Mouse (Mus musculus) layer of hippocampus, adult 11-12 months (tissue): Measurements from ENCODE around the gene Entpd1.
A peak's percentile ranks its signal among the peaks of the same experiment; 100 is the strongest.

Source experiments
- DNase-seq: peaks from one replicate; pipeline ENCODE4 v3.0.0; 2022; ENCODE audit warnings: low spot score

The Entpd1 gene

DNA sequence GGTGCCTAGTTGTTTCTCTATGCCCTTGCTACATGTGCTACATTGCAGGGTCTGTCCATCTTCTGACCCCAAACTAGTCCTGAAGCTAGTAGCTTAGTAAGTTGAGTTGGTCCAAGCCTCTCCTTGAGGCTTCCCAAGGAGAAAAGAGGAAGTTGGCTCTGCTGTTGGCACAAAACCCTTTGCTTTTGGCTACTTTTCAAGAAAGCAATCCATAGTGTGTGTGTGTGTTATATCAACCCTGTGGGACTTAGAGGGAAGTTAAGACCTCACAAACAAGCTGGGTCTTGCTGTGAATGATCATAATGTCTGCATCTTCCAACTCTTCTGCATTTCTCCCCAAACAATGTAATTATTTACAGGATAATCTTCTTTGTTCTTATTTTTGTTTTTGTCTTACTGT, 16.8 kb downstream of the Entpd1 start:
- no peak for DNase-seq

DNA sequence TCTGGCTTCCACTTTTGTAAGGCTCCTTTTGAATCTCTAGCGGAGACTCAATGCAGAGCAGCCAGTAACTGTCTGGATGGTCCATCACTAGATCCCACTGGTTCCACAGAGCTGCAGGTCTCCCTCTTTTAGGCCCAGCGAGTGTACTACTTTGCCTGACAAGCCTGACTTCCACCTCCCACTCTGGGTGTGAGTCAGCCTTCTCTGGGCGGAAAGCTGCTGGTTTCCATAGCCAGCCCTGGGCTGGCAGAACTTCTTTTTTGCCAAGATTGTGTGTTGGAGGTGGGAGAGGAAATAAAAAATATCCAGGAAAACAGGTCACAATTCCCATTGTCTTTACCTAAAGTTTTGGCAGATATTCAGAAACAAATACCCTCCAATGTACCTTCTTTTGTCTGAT, 17.9 kb downstream of the Entpd1 start:
- DNase-seq, result peak; percentile 48

DNA sequence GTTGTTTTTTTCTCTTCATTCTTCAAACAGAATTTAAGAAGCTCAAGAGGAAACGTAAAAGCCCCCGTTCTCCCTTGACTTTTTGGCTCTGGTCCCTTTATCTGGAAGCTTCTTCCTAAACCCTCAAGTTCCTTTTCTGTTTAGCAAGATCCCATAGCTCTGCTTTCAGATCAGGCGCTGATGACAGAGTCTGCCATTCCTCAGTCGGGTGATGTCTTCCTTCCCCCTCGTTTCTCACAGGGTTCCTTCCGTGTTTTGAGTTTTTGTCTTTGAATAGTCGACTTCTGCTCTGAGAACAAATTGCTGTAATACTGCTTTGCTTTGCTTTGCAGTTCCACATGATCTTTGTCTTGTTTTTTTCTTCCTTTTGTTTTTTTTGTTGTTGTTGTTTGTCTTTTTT, 18.4 kb downstream of the Entpd1 start:
- DNase-seq, result peak; percentile 38

DNA sequence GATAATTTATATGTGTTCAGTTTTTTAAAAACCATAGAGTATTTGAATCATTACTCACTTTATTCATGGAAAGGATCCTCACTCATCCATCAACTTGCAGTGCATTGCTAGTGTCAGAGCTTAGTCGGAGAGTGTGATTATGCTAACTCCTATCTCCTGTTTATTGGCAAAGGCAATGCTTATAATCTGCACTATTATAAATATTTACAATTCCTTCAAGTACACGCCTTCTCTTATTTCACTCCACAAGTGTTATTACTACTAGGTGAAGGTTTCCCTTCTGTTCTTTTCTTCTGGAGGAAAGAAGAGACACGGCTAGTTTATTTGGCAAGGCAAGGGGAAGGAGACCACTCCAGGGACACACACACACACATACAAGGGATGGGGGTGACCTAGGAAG, 20.0 kb downstream of the Entpd1 start:
- DNase-seq, result no peak

DNA sequence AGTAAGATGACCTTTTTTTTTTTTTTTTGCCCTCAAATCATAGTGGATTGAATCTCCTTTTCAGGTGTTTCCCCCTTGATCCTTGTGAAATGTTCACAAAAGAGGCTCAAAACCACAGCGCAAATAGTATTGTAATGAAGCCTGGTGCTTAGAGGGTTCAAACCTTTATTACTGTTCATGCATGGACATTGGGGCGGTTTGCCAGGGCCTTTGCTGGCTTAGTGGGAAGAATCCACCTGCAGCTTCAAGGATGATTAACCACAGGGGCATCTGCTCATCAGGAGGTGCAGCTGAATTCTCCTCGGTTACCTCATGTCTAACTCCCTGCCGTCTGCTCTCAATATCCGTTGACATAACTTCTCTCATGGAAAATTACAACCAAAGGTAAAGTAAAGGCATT, 20.5 kb downstream of the Entpd1 start:
- DNase-seq, result no peak

DNA sequence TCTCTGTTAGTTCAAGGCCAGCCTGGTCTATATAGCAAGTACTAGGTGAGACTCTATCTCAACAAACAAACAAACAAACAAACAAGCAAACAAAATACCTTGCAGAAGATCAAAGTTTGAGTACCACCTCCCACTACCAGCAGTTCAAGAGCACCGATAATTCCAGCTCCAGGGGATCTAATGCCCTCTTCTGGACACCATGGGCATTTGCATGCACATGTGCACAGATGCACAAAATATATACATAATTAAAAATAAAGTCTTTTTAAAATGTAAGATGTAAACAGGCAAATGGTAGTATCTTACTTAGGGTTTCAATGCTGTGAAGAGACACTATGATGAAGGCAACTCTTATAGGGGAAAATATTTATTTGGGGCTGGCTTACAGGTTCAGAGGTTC, 21.0 kb downstream of the Entpd1 start:
- no peak for DNase-seq

DNA sequence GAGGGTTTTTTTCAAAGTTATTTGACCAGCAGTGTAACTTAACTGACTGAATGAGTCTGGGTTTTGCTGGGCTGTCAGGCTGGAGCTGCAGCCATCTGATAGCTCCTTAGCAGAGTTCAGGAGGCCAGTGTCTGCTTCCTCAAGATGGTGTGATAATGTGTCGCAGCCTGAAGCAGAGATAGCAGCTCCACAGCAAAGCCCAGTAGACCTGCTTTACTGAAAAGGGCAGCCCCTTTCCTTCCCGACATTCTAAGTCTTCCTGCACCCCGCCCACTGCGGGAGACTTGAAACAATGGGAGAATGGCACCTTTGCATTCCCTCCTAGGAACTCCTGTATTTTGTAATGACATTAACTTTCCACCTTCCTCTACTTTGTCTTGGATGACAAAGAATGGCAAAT, 24.9 kb downstream of the Entpd1 start:
- no peak for DNase-seq

DNA sequence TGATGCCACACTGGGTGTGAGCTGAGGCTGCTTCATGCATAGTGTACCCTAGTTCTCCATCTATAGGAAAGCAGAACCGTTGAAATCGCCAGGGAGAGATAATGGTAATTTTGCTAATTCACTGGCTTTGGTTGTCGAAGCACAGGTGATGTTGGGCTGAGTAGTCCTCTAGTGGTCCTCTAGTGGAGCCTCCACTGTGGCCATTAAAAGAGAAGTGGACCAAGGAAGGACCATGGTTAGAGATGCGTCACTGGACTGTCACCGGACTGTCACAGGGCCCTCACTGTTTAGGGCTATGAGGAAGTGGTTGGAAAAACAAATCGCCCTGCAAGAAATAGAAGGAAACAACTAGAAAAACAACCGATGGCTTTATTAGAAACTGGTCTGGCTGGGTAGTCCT, 25.4 kb downstream of the Entpd1 start:
- DNase-seq, result peak; percentile 47

DNA sequence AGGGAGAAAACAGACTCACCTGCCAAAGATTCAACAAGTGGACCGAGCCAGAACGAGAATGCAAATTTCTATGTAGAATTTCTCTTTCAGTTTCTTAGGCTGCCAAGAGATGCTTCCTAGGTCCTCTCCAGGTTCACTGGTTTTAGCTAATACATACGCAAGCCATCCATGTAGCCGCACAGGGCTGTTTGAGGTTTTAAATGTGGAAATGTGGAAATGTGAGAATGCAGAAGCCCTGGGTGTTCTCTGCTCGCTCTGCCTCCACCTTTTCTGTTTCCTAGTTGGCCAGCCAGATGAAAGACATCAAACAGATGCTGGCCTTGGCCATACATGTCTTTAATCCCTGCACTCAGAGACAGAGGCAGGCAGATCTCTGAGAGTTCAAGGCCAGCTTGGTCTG, 26.4 kb downstream of the Entpd1 start:
- no peak for DNase-seq

DNA sequence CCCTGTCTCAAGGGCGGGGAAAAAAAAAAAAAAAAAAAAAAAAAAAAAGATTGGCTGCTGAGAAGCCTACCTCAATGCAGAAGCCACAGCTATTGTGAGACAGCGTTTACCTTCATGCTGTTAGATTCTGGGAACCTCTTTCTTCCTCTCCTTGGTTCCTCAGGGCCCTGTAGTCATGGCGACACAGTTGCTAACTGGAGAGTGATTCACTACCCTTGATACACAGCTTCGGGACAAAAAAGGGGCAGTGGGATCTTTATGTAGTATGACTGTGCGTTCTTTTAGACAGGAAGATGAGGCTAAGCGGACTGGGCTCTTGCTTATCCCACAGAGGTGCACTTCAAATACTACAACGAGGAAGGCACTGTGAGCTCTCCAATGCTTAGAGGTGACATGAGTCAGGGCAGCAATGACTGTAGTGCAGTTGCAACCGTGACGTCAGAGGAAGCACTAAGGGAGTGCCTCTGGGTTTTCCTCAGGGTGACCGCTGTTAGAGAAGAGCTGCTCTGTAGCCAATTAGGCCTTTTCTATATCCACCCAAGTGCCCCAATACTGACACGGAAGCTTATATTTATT, 27.7 kb downstream of the Entpd1 start:
- DNase-seq, result no peak

DNA sequence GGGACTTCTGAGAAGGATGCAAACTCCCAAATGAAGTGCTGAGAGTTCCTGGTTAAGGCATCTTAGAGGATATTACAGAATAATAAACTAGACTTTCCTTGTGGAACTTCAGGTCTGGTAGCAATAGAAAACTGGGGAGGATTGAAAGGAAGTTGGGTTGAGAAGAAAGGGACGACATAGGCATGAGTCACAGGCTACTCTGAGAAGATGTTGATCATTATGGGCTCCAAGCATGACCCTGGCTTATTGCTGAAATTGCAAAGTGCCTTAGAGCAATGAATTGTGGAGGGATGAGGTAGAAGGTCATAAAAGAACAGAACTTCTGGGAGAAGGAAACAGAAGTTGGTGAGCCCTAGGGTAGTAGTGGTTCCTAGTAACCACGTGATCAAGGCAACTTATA, 28.6 kb downstream of the Entpd1 start:
- DNase-seq, result no peak

DNA sequence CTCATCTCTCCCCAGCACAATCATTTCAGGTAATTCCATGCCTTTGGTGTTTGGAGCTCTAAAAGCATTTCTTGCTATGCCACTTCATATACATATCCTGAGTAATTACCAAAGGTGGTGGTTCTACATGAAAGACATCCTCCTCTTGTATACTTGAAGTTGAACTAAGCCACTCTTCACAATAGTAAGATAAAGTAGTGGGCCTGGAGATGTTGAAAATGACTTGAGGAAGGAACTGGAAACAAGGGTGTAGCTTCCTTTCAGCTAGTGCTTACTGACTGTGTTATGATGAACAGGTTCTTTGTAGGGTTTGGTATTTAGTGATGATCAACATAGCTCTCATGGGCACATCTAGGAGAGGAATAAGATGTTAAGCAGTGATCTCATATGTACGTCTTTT, 31.7 kb downstream of the Entpd1 start:
- no peak for DNase-seq

DNA sequence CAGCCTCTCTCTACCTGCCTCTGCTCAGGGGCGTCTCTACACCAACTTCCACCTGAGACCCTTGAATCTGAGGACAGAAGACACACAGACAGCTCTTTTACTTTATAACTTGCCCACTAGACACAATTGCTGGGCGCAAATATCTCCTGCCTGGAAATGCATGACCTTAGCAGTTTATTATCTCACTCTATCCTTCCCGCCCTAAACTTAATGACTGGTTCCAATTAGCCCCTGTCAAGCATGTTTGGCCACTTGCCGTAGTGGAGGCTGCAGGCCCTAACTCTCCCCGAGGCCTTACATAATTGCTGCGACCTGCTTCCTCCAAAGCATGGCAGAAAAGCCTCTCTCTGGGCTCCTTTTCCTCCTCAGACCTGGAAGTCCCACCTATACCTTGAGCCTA, 34.2 kb downstream of the Entpd1 start:
- no peak for DNase-seq

DNA sequence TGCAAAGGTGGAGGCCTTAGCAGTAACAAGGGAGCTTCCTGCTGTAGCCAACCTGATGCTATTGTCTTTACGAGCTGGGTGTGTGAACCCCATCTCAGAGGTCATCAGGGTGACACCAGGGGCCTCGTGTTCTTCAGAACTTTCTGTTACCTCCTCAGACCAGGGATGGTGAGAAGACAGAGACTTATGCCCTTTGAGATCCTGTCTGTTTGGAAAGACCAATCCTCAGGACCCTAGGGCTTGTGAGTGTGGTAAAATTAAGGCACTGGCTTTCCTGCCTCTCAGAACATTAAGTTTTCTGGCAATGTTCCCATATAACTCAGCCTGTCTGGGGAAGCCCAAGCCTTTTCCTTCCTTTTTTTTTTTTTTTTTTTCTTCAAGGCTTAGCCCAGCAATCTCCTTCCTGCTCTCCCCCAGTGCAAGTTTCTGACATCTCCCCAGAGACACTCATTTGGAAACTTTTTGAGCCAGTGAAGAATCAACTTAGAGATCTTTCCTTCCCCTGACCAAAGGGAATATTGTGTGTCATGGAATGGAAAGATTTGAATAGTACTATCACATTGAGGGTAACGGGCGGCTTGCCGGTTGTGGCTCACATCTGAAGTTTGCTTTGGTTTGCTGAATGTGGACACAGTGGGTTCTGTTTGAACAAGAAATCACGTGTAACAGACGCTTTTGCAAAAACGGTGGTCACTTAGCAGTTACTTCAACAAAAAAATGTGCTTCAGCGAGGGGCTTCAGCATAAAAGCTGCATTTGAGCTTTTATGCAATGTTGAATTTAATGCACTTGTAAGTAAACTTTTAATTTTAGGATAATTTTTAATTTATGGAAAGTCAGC, 35.4 kb downstream of the Entpd1 start:
- no peak for DNase-seq

DNA sequence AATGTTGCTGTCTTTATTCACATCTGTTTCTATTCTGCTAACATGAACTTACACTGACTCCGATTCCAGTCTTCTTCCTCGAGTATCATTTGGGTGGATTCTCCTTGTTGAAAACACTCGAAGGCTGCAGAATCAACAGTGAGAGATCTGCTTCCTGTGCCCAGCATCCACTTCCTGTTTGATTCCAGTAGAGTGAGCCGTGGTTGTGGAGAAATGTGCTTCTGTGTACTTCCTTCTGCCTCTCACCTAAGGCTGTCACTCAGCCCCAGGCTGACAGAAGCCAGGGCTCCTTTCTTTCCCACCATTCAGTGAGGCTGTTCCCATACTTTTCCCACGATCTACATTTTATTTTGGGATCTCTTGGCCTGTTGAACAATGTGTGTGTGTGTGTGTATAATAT, 37.9 kb downstream of the Entpd1 start:
- no peak for DNase-seq

DNA sequence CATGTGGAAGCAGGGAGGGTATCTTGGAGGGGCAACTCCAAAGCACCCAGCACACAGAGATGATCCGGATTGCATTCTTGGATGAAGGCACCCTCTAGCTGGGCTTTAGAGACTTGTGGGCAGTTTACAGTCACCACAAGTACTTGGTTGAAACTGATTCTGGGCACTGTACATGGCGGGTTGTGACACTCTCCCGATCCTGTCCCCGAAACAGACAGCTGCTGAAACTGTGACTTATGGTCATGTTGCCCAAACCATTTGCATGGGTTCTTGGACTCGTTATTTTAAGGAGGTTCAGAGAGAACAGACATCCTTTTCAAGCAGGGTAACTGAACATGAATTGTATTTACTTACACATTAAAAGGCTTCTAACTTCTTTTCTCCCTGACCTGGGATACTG, 44.0 kb downstream of the Entpd1 start:
- DNase-seq, result no peak

DNA sequence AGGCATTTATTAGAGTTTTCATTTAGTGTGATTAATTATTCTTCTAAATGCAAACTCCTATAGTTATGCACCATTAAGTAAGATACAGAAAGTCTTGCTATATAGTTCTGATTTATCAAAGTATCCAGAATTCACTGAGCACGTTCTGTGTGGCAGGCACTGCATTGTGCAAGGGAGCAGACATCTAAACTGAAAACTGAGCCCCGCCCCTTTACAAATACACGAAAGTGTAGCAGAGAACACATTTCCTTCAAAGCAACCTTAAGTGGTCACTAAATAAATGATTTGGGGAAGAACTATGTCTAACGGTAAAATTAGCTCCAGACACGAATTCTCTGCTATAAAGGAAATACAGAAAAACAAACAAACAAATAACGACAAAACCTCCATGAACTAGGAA, 46.1 kb downstream of the Entpd1 start:
- DNase-seq, result no peak

DNA sequence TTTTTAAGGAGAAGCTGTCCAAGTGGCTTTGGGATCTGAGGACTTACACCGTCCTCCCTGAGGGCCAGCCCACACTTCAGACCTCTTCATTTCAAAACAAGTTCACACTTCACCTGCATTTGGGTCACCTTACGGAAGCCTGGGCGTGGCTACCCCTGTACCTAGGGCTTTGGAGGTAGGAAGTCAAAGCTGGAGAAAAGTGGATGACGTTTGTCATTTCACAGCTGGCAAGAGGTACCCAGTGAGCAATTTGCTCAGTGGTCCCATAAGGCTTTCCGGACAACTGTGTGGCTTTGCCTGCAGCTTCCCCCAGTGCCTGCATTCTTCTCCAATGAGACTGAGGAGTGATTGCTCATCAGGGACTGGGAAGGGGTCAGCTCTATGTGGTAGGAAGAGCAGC, 46.8 kb downstream of the Entpd1 start:
- DNase-seq, result no peak

DNA sequence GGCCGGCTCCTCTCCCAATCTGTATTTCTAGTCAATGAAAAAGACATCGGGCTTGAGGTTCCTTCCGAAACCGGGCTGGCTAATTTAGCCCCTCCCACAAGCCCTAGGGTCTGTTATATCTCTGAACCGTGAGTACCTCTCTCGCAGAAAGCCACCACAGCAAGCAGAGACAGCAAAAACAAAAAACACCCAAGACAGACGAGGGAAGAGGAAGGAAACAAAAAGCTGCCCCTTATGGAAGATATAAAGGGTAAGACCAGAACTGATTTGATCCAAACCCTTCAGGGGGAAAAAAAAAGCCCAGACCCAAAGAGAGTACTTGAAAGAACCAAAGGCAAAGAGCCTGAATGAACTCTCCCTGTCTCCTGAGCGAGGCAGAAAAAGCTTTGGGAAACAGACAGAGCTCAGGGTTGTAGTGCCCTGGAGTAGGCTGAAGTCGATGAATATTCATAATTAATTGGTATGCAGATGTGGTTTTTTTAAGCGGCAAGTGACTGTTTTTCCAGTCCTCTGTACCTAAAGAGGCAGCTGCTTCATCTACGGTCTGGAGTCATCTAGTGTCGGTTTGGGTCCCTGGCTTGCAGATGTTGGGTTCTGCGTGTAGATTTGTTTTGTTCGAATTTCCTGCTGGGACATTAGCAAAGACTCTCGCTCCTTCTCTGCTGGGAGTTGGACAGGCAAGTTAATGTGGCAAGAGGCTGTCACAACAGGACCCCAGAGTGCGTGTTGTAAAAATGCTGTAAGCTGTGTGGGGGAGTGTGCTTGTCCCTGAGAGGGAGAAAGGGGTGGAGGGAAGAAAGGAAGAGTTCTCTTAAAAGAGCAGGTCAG, 47.7 kb downstream of the Entpd1 start:
- DNase-seq, result no peak

DNA sequence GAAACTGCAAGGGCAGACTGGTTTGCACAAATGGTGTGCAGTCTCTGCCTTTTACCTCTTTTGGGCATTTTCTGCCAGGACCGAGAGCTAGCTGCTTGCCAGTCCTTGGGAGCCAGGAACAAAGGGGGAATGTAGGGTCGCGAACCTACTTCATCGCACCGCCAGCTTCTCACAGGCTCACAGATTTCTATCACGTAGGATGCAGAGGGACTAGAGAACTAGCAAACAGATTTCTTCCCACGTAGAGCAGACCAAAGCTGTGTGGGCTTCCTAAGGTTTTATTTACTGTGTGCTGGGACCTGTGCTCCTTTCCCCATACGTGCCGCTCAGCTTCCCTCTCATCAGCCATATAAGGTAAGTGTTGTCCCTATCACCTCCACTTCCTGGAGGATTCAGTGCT, 48.3 kb downstream of the Entpd1 start:
- no peak for DNase-seq

DNA sequence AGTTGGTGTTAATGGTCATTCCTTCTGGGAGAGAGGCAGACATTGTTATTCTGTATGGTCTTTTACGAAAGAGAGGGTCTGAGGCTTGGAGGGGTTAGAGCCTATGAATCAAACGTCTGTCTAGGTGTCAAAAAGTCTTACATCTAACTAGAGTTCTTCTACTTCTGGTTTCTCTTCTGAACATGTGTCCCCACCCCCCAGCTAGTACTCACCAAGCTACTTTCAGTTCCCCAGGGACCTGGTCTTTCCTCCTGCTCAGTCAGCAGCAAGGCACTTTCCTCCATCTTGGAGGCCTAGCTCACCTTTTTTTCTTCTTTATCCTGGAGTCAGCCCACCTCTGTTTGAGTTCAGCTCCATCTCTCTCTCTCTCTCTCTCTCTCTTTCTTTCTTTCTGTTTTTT, 48.9 kb downstream of the Entpd1 start:
- DNase-seq, result peak; percentile 46

DNA sequence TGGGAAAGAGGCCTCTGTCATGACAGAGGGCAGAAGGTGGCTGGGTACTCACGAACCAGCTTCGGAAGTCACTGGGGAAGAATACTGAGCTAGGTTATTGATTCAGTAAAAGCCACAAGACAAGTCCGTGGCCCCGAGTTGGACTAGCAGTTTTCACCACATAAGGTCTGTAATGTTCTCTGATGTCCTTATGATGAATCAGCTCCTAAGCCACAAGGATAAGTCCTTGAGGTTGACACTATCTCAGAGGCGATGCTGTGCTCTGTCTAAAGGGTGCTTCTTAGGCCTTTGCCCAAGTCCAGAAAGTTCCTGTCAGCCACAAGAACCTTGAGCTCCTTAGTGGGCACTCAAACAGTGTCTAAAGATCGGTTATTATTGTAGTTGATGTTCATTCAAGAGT, 49.7 kb downstream of the Entpd1 start:
- no peak for DNase-seq

DNA sequence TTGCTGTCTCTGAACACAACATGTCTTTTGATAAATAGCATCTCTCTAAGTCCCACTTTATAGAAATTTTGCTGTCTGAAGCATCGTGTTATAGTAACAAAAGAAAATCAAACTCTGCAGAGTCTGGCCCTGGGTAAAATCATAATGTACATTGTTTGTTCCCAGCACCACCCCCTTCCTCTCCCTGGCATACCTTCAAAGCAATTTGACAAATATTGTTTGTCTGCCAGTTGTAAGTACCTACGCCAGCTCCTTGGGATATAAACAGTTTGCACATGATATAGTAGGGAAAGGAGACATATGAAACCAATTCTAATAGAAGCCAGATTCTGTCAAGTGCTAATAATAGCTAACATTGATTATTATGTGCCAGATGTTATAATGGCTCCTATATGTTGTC, 50.6 kb downstream of the Entpd1 start:
- DNase-seq, result no peak
